Mouse (Mus musculus): ENCODE measurements around the gene H2afj. TPM values are rescaled to one million over a fixed set of nuclear protein-coding genes. Genes with fewer than 3 reads are reported as not detected.

H2afj gene
- 137 and 209 TPM in 2 replicates for polyA plus RNA-seq (2012)

GRCm38 (mm10) chr6:136808014-136808417 lies at the start of gene H2afj:
Gene H2afj, plus strand, starts transcription at chr6:136808244.
- Histone ChIP-seq H3K36me3 (ENCODE audit: control insufficient read depth) (peaks cover 39% of the 10 kb centered on the region), H3K27me3 (ENCODE audit: control insufficient read depth) (no peaks in the 10 kb centered on the region), H3K4me3 (replicated peaks) (peak within 1 kb of the TSS; percentile 71), H3K9me3 (ENCODE audit: control insufficient read depth, low read length) (no peaks in the 10 kb centered on the region), H3K4me1 (ENCODE audit: control insufficient read depth) (peaks cover 70% of the 10 kb centered on the region)
- TF ChIP-seq TAL1 (IDR thresholded peaks at IDR 0.05; ENCODE audit: low read length) (no peak), GATA1 (IDR thresholded peaks at IDR 0.05; ENCODE audit: low read length) (no peak)

GRCm38 (mm10) chr6:136763912-136764311 lies 44.1 kb upstream of the H2afj start:
- no peak for TF ChIP-seq GATA1 (IDR thresholded peaks at IDR 0.05; ENCODE audit: low read length)
- no peak for TF ChIP-seq TAL1 (IDR thresholded peaks at IDR 0.05; ENCODE audit: low read length)
- Histone ChIP-seq H3K4me3 (replicated peaks) (no peak overlapping the region), H3K9me3 (ENCODE audit: control insufficient read depth, low read length) (peaks cover 7% of the 10 kb centered on the region; the same call in 1 of the 2 replicates), H3K4me1 (ENCODE audit: control insufficient read depth) (no peaks in the 10 kb centered on the region), H3K27me3 (ENCODE audit: control insufficient read depth) (no peaks in the 10 kb centered on the region), H3K36me3 (ENCODE audit: control insufficient read depth) (no peaks in the 10 kb centered on the region)

- Histone ChIP-seq H3K4me3 (replicated peaks) (no peak overlapping the region), H3K27me3 (ENCODE audit: control insufficient read depth) (no peaks in the 10 kb centered on the region), H3K4me1 (ENCODE audit: control insufficient read depth) (no peaks in the 10 kb centered on the region), H3K36me3 (ENCODE audit: control insufficient read depth) (no peaks in the 10 kb centered on the region), H3K9me3 (ENCODE audit: control insufficient read depth, low read length) (peaks cover 2% of the 10 kb centered on the region; the same call in 1 of the 2 replicates)
- TF ChIP-seq TAL1 (IDR thresholded peaks at IDR 0.05; ENCODE audit: low read length) (no peak), GATA1 (IDR thresholded peaks at IDR 0.05; ENCODE audit: low read length) (no peak)
Measured at GRCm38 (mm10) chr6:136769143-136769542, 38.9 kb upstream of the H2afj start.

GRCm38 (mm10) chr6:136769859-136770258 lies 38.2 kb upstream of the H2afj start:
- no peak for TF ChIP-seq GATA1 (IDR thresholded peaks at IDR 0.05; ENCODE audit: low read length)
- TF ChIP-seq TAL1 (IDR thresholded peaks at IDR 0.05; ENCODE audit: low read length) = no peak
- no peaks in the 10 kb centered on the region for H3K27me3 ChIP-seq (ENCODE audit: control insufficient read depth)
- H3K9me3 ChIP-seq (ENCODE audit: control insufficient read depth, low read length) = peaks cover 2% of the 10 kb centered on the region; the same call in 1 of the 2 replicates
- no peaks in the 10 kb centered on the region for H3K36me3 ChIP-seq (ENCODE audit: control insufficient read depth)
- H3K4me1 ChIP-seq (ENCODE audit: control insufficient read depth) = no peaks in the 10 kb centered on the region
- H3K4me3 ChIP-seq (replicated peaks) = no peak overlapping the region

GRCm38 (mm10) chr6:136776392-136776791 lies 31.7 kb upstream of the H2afj start:
- peaks cover 1% of the 10 kb centered on the region; the same call in 1 of the 2 replicates for H3K9me3 ChIP-seq (ENCODE audit: control insufficient read depth, low read length)
- TF ChIP-seq GATA1 (IDR thresholded peaks at IDR 0.05; ENCODE audit: low read length) = no peak
- no peak for TF ChIP-seq TAL1 (IDR thresholded peaks at IDR 0.05; ENCODE audit: low read length)
- H3K4me3 ChIP-seq (replicated peaks) = no peak overlapping the region
- H3K27me3 ChIP-seq (ENCODE audit: control insufficient read depth) = no peaks in the 10 kb centered on the region
- no peaks in the 10 kb centered on the region for H3K36me3 ChIP-seq (ENCODE audit: control insufficient read depth)
- H3K4me1 ChIP-seq (ENCODE audit: control insufficient read depth) = no peaks in the 10 kb centered on the region

- Histone ChIP-seq H3K4me3 (replicated peaks) (no peak within 1 kb of the TSS), H3K27me3 (ENCODE audit: control insufficient read depth) (no peaks in the 10 kb centered on the region), H3K9me3 (ENCODE audit: control insufficient read depth, low read length) (peaks cover 7% of the 10 kb centered on the region; the same call in 1 of the 2 replicates), H3K36me3 (ENCODE audit: control insufficient read depth) (no peaks in the 10 kb centered on the region), H3K4me1 (ENCODE audit: control insufficient read depth) (no peaks in the 10 kb centered on the region)
- TF ChIP-seq GATA1 (IDR thresholded peaks at IDR 0.05; ENCODE audit: low read length) = no peak
Measured at GRCm38 (mm10) chr6:136781377-136781986, 26.6 kb upstream of the H2afj start, which contains the start of gene Gucy2c. Gene Gucy2c, minus strand, starts transcription at chr6:136781765.

GRCm38 (mm10) chr6:136782146-136782545 lies 25.9 kb upstream of the H2afj start:
- Histone ChIP-seq H3K36me3 (ENCODE audit: control insufficient read depth) (no peaks in the 10 kb centered on the region), H3K4me1 (ENCODE audit: control insufficient read depth) (no peaks in the 10 kb centered on the region), H3K4me3 (replicated peaks) (no peak overlapping the region), H3K27me3 (ENCODE audit: control insufficient read depth) (no peaks in the 10 kb centered on the region), H3K9me3 (ENCODE audit: control insufficient read depth, low read length) (peaks cover 7% of the 10 kb centered on the region; the same call in 1 of the 2 replicates)
- TF ChIP-seq TAL1 (IDR thresholded peaks at IDR 0.05; ENCODE audit: low read length) (no peak), GATA1 (IDR thresholded peaks at IDR 0.05; ENCODE audit: low read length) (no peak)

- Histone ChIP-seq H3K27me3 (ENCODE audit: control insufficient read depth) (no peaks in the 10 kb centered on the region), H3K9me3 (ENCODE audit: control insufficient read depth, low read length) (peaks cover 7% of the 10 kb centered on the region; the same call in 1 of the 2 replicates), H3K4me3 (replicated peaks) (no peak overlapping the region), H3K36me3 (ENCODE audit: control insufficient read depth) (no peaks in the 10 kb centered on the region), H3K4me1 (ENCODE audit: control insufficient read depth) (no peaks in the 10 kb centered on the region)
- TF ChIP-seq TAL1 (IDR thresholded peaks at IDR 0.05; ENCODE audit: low read length) (no peak), GATA1 (IDR thresholded peaks at IDR 0.05; ENCODE audit: low read length) (no peak)
Measured at GRCm38 (mm10) chr6:136782761-136783160, 25.3 kb upstream of the H2afj start.

GRCm38 (mm10) chr6:136789391-136789971 lies 18.6 kb upstream of the H2afj start:
- Histone ChIP-seq H3K9me3 (ENCODE audit: control insufficient read depth, low read length) (peaks cover 2% of the 10 kb centered on the region; the same call in 1 of the 2 replicates), H3K27me3 (ENCODE audit: control insufficient read depth) (peaks cover 11% of the 10 kb centered on the region), H3K36me3 (ENCODE audit: control insufficient read depth) (no peaks in the 10 kb centered on the region), H3K4me3 (replicated peaks) (no peak overlapping the region), H3K4me1 (ENCODE audit: control insufficient read depth) (no peaks in the 10 kb centered on the region)
- TF ChIP-seq TAL1 (IDR thresholded peaks at IDR 0.05; ENCODE audit: low read length) = no peak

All from erythroblast, embryonic 14.5 days (primary cell).